Mouse (Mus musculus) limb, embryonic 14.5 days (tissue): Measurements from ENCODE around the gene Wipi2. TPM values are rescaled to one million over a fixed set of nuclear protein-coding genes. Genes with fewer than 3 reads are reported as not detected.

Source experiments
- ATAC-seq: fragments of 200-750 bp; cut with Nextera tagmentation; 2 replicates; pipeline ENCODE4 v1.8.0; 2017; ENCODE audit warnings: low read depth, moderate number of reproducible peaks, moderate TSS enrichment; ENCODE audit not compliant: low FRiP score
- DNase-seq: peaks from one replicate; pipeline ENCODE4 v3.0.0-alpha.2; 2015; ENCODE audit warnings: low spot score
- H3K27ac ChIP-seq: fragments of 300-500 bp; sonication (generic); replicated peaks from 2 replicates; pipeline ENCODE4 v1.5.1; 2014; ENCODE audit warnings: low read depth, mild to moderate bottlenecking, low read length, moderate library complexity, mixed read lengths
- H3K27me3 ChIP-seq: fragments of 300-500 bp; sonication (generic); 2 replicates; pipeline ENCODE4 v1.6.1; 2014; ENCODE audit warnings: low read length, mixed read lengths; ENCODE audit not compliant: control insufficient read depth, insufficient read depth
- H3K36me3 ChIP-seq: fragments of 300-500 bp; sonication (generic); 2 replicates; pipeline ENCODE4 v1.6.1; 2014; ENCODE audit warnings: mild to moderate bottlenecking, low read length, moderate library complexity, mixed read lengths; ENCODE audit not compliant: control insufficient read depth, insufficient read depth
- H3K4me1 ChIP-seq: fragments of 300-500 bp; sonication (generic); 2 replicates; pipeline ENCODE4 v1.6.1; 2014; ENCODE audit warnings: antibody characterized with exemption, low read length, mixed read lengths; ENCODE audit not compliant: control insufficient read depth, insufficient read depth
- H3K4me2 ChIP-seq: fragments of 300-500 bp; sonication (generic); replicated peaks from 2 replicates; pipeline ENCODE4 v1.6.1; 2014; ENCODE audit warnings: low read depth, mild to moderate bottlenecking, low read length, moderate library complexity; ENCODE audit not compliant: severe bottlenecking
- H3K4me3 ChIP-seq: fragments of 300-500 bp; sonication (generic); replicated peaks from 2 replicates; pipeline ENCODE4 v1.5.1; 2014; ENCODE audit warnings: low read length
- H3K9ac ChIP-seq: fragments of 300-500 bp; sonication (generic); 2 replicates; pipeline ENCODE4 v1.6.1; 2014; ENCODE audit warnings: mild to moderate bottlenecking, low read depth, low read length, moderate library complexity; ENCODE audit not compliant: severe bottlenecking
- H3K9me3 ChIP-seq: fragments of 300-500 bp; sonication (generic); 2 replicates; pipeline ENCODE4 v1.6.1; 2016; ENCODE audit warnings: low read length; ENCODE audit not compliant: control insufficient read depth
- POLR2A ChIP-seq: fragments of 200-500 bp; IDR thresholded peaks from 2 replicates; pipeline ENCODE4 v1.8.0; 2012; ENCODE audit warnings: inconsistent platforms, mild to moderate bottlenecking, moderate library complexity, borderline replicate concordance; ENCODE audit not compliant: insufficient read depth, insufficient read length; ENCODE audit errors: extremely low read depth
- WGBS: fragments of 180-500 bp; shearing (Covaris S2); extraction: QIAGEN DNeasy Blood & Tissue Kit; methylation state at CpG from one replicate; pipeline ENCODE4 v1.1.7; 2014; 5-methylcytosine and 5-hydroxymethylcytosine counted together
- polyA plus RNA-seq, 2 experiments: library from polyadenylated mRNA; depleted of rRNA in 1 of 2; stranded (reverse) in 1 of 2; unstranded in 1 of 2; fragments of >200 nt; fragmentation: Nextera tagmentation in 1 of 2; extraction: Ambion mirVana in 1 of 2; gene quantifications; 2 replicates each; pipeline versions ENCODE4 v1.2.1 to v1.2.3; 2012 to 2014

The Wipi2 gene
- polyA plus RNA-seq, 2 experiments, result 37.4 to 50.4 TPM

- DNase-seq, result no peak
- Histone ChIP-seq H3K4me2 (no peak overlapping the region), H3K27me3 (0 out of 2 replicates have a peak, but pooled peaks cover 6% of the 10 kb centered on the region), H3K9me3 (no peaks in the 10 kb centered on the region), H3K4me1 (no peaks in the 10 kb centered on the region), H3K36me3 (no peaks in the 10 kb centered on the region), H3K9ac (no peak overlapping the region), H3K4me3 (no peak overlapping the region), H3K27ac (no peak overlapping the region)
- no peak for TF ChIP-seq POLR2A
- ATAC-seq, result no peak
- 37% methylated on average over 6 of the region's 6 CpGs for WGBS
Measured at GRCm38 (mm10) chr5:142696258-142696657, 68.8 kb downstream of the Wipi2 start.

DNA sequence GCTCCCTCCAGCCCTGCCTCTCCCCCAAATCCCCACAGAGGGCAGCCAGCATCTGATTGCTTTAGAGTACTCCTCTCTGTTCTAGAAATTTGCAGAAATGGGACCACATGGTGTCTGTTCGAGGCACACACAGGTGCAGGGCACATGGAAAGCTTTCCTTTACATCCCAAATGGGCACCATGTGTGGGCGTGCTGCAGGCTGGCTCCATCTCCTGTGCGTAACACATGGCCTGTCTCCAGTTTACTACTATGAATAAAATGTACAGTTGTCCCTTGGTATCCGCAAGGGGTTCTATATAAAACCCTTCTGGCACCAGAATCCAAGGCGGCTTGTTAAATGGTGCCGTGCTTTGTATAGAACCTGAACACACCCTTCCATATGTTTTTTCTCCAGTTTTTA is 69.4 kb downstream of the Wipi2 start:
- no peak overlapping the region for H3K27ac ChIP-seq
- H3K4me2 ChIP-seq, result no peak overlapping the region
- ATAC-seq, result no peak
- no peaks in the 10 kb centered on the region for H3K9me3 ChIP-seq
- WGBS, result 50% methylated on average over 6 of the region's 6 CpGs
- peak; percentile 8 for DNase-seq
- no peaks in the 10 kb centered on the region for H3K36me3 ChIP-seq
- H3K9ac ChIP-seq, result no peak overlapping the region
- peaks cover 11% of the 10 kb centered on the region; the same call in 1 of the 2 replicates for H3K27me3 ChIP-seq
- H3K4me1 ChIP-seq, result no peaks in the 10 kb centered on the region
- no peak for TF ChIP-seq POLR2A
- H3K4me3 ChIP-seq, result no peak overlapping the region

GRCm38 (mm10) chr5:142697742-142698141 is 70.2 kb downstream of the Wipi2 start:
- no peak for TF ChIP-seq POLR2A
- Histone ChIP-seq H3K9me3 (no peaks in the 10 kb centered on the region), H3K9ac (no peak overlapping the region), H3K36me3 (no peaks in the 10 kb centered on the region), H3K4me2 (no peak overlapping the region), H3K27ac (no peak overlapping the region), H3K4me3 (no peak overlapping the region), H3K4me1 (0 out of 2 replicates have a peak, but pooled peaks cover 3% of the 10 kb centered on the region), H3K27me3 (peaks cover 11% of the 10 kb centered on the region; the same call in 1 of the 2 replicates)
- DNase-seq, result no peak
- no peak for ATAC-seq
- WGBS, result 56% methylated on average over 2 of the region's 2 CpGs

DNA sequence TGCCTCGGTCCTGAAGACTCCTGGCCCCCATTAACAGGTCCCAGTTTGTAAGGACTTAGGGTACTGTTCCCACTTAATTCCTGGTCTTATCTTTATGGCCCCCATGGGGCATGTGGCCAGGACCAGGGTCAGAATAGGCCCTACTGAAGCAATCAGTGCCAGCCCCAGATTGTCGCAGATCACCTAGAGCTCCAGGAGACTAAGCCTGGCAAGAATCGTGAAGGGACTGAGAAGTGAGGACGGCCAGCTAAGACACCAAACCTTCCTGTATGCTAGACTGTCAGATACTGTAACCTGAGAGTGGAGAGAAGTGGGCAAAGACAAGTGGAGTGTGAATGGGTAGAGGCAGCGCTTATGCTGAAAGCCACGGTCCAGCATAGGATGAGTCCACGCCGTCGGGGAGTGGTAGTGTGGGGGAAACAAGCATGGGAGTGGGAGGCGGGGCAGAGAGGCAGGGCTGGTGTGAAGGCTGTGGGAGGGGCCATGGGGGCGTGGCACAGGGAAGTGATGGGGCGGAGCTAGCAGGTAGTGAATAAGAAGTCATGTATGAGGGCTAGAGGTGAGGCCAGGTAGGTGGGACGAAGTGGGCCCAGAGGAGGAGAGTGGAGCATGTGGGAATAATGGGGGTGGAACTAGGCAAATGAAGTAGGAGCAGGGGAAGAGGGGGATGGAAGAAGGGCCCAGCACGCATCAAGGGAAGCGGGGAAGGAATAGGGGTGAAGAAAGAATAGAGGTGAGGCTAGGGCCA is 73.5 kb downstream of the Wipi2 start:
- no peak overlapping the region for H3K9ac ChIP-seq
- no peak for TF ChIP-seq POLR2A
- ATAC-seq (no peak), DNase-seq (no peak)
- WGBS, result 8% methylated on average over 15 of the region's 15 CpGs
- H3K9me3 ChIP-seq, result no peaks in the 10 kb centered on the region
- H3K4me3 ChIP-seq, result no peak overlapping the region
- no peaks in the 10 kb centered on the region for H3K36me3 ChIP-seq
- no peak overlapping the region for H3K27ac ChIP-seq
- H3K4me1 ChIP-seq, result 0 out of 2 replicates have a peak, but pooled peaks cover 4% of the 10 kb centered on the region
- H3K4me2 ChIP-seq, result peak overlapping the region; percentile 98; the same call in 1 of the 2 replicates
- peaks cover 11% of the 10 kb centered on the region; the same call in 1 of the 2 replicates for H3K27me3 ChIP-seq

- Histone ChIP-seq H3K27me3 (peaks cover 11% of the 10 kb centered on the region; the same call in 1 of the 2 replicates), H3K9ac (peak overlapping the region; percentile 68), H3K4me2 (peak overlapping the region; percentile 98), H3K9me3 (no peaks in the 10 kb centered on the region), H3K36me3 (no peaks in the 10 kb centered on the region), H3K27ac (no peak overlapping the region), H3K4me1 (0 out of 2 replicates have a peak, but pooled peaks cover 4% of the 10 kb centered on the region), H3K4me3 (peak overlapping the region; percentile 62)
- ATAC-seq, result peak; percentile 66
- WGBS, result 1% methylated on average over 36 of the region's 72 CpGs
- no peak for TF ChIP-seq POLR2A
- peak; percentile 38 for DNase-seq
Measured at GRCm38 (mm10) chr5:142701651-142702510, 74.4 kb downstream of the Wipi2 start.
